Mouse (Mus musculus) megakaryocyte-erythroid progenitor cell, adult 5-6 weeks (primary cell): Measurements from ENCODE around the gene Ap4b1. TPM values are rescaled to one million over a fixed set of nuclear protein-coding genes. Genes with fewer than 3 reads are reported as not detected.
"Not testable (repeated sequence)": the region's sequence is repeated elsewhere in the genome, so short reads cannot be mapped to it uniquely, and the experiment has no call there.

Experiments used
- ATAC-seq: replicated peaks from 2 replicates; pipeline ENCODE4 v1.8.0; 2016; ENCODE audit warnings: mild to moderate bottlenecking, inconsistent platforms; ENCODE audit not compliant: severe bottlenecking, poor library complexity, low FRiP score, low TSS enrichment
- total RNA-seq, 2 experiments: library from RNA; stranded (forward) in 1 of 2; stranded (reverse) in 1 of 2; fragments of 200-1000, 215-1000 nt in 1 of 2; fragments of >200 nt in 1 of 2; fragmentation: Nextera tagmentation in 1 of 2; gene quantifications; 2 replicates each; pipeline ENCODE4 v1.2.3; 2014 to 2017

Gene Ap4b1
- total RNA-seq, 2 experiments from 2014 or later: 22.2 to 28.8 TPM

DNA sequence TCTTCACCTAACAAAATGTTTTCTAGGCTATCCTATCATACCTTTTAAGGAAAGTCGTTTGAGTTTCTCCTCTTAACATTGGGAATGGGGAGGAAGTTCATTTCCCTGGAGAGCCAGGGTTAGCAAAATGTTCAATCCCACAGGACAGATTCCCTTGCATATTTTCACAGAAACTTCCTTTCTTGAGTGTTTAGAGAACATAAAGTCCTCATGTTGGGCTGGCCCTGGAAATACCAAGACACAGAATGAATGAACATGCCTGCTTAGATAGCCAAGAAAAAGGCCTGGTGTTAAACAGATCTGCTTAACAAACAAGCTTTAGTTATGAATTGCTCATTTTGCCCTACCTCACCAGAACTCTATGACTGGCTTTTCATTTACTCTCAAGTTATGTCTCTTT lies 16.8 kb upstream of the Ap4b1 start:
- ATAC-seq: no peak

DNA sequence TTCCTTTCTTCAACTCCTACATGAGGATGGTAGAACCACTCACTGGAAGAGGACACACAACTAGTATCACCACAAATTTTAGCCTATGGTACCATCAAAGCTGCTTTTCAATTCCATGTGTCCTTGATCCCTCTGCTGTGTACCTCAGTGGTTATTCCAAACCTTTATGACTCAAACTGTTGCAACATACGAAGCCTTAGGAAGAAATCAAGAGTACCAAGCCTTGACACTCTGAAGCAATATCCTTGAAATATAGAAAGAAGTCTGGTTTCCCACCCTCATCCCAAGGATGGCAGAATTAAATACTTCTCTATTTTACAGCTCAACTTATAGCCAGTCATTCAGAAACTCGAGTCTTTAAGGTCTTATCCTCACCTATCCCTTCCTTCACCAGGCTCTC lies 12.9 kb upstream of the Ap4b1 start:
- ATAC-seq: no peak

DNA sequence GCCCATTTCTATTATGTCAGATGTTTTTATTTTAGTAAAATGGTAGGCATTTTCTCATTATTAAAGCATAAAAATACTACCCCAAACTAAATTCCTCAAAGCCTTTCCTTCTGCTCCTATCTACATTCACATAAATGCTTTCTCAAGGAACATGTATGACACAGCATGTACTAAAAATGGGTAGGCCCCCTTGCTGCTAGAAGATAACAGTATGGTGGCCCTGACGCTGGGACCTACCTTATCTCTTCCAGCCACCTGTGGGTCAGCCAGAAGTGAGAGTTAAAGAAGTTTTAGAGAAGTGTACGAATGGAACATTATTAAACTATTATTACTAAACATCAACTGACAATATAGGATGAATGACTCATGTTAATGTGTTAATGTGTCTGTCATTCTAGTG lies 9.8 kb upstream of the Ap4b1 start:
- ATAC-seq: peak; percentile 90

DNA sequence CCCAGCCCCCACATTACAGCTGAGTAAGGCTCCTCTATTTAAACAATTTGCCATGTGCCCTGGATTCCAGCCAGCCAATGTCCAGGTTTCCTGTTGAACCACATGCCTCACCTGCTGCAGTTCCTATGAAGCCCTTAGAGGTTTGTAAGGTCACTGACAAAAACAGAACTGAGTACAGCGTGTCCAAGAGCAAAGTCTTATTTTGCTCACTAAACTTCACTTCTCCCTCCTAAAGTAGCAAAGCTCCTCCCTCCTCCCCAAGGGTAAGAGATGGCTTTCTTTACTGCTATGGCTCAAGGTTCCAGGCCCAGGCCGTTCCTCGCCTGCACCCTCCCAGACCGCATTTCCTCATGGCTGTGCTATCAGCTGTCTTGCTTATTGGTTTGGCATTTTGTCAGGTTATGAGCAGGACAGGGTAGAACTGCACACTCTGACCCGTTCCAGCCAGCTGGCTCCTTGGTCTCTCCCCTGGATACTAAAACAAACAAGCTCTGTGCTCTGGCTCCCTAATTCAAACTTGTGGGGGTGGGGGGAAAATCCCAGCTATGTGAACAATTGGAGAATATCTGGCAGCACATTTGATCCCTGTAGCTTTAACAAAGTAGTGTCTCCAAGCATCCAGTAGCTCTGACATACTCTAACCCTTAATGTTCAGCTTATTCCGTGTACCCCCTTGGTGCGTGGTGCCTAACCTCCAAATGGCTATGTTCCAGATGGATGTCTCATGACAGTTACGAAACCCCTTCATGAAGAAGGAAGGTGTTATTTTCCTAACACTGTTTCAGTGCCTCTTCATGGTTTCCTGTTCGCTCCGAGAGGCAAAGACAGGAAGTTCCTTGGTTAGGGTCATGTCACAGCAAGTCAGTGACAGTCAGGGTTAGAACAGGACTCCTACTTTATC lies 7.4 kb upstream of the Ap4b1 start:
- ATAC-seq: peak; percentile 83

DNA sequence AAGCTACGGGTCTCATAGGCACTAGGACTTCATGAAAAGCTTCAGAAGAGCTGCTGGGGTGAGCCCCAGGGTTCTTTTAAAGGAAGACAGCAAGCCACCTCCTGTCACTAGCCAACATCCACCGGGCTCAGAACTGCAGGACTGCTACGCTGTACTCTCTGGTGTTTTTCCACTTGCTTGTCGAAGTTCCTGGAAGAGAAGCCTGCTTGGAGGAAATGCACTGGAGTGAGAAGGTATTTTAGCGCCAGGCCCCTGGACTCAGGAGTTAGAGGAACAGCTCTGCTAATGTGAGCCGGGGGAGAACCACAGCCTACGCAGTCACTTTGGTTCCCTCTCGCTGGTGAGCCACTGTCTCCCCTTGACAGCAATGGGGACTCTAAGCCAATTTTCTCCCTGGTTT lies 6.5 kb upstream of the Ap4b1 start:
- ATAC-seq: no peak

DNA sequence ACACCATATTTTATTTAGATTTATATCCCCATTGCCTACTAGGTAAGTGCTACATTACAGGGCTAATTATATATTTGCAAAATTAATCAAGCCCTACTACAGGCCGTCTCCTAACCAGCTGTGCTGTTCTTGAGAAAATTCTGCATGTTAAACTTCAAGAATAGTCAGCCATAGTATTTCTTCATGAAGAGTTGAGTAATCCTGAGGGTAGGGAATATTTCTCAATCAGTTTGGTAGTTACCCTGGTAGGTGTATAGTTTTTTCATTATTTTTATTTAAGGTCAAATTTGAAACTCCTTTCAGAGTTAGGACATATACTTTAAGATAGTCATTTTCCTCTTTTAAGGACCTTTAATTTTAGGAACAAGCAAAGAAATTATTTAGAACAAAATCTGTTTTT lies 3.6 kb upstream of the Ap4b1 start:
- no peak for ATAC-seq

DNA sequence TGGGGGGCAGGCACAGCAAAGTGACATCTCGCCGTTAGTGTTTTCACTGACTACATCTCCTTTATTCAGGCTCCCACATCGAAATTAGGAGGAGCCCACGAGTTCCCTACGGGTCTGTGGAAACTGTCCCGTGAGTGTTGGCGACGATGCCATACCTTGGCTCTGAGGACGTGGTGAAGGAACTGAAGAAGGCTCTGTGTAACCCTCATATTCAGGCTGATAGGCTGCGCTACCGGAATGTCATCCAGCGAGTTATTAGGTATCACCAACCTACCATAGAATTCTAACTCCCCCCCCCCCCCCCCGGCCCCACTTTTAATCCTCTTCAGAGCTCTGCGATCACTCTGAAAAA lies 455 bp downstream of the Ap4b1 start:
- ATAC-seq: peak; percentile 55

DNA sequence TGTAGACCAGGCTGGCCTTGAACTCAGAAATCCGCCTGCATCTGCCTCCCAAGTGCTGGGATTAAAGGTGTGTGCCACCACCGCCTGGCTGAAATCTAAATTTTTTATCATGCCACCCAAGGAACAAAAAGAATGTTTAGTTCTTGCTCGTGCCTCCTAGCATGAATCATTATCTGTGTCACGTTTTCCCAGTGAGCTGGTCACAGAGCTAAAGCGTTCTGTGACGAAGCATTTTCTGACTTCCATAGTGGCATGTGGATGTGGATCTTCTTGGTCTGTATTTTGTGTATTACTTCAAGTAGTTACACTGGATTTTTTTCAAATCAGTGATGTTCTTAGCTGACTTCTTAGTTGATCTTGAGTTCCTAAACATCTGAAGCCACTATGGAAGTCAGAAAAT lies 1.6 kb downstream of the Ap4b1 start:
- ATAC-seq: no peak

DNA sequence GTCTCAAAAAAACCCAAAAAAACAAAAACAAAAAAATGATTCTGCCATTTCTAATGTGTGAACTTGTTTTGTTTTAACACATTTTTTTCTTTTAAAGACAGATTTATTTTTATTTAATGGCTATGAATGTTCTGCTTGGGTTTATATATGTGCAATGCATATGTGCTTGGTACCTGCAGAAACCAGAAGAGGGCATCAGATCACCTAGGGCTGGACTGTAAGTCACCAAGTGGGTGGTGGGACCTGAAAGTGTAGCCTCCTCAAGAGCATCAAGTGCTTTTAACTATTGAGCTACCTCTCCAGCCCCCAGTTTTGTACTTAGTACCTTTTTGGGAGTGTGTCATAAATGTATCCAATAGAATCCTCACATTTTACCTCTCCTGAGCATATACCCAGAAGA lies 18.2 kb downstream of the Ap4b1 start:
- 0 out of 2 replicates have a peak, but pooled peaks have one; percentile 52 for ATAC-seq

DNA sequence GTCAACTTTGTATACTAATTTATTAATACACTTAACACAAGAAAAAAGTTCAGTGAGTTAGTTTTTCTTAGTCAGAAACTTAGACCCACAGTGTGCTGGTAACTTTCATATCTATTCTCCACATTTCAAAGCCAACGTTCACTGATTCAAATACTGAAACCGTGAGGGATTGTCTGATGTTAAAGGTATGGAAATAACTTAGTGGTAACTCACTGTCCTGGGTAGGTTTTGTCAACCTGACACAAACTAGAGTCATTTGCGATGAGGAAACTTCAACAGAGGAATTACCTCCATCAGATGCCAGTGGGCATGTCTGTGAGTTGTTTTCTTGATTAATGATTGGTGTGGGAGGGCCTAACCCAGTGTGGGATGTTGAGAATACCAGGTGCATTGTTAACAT lies 19.7 kb downstream of the Ap4b1 start:
- no peak for ATAC-seq

DNA sequence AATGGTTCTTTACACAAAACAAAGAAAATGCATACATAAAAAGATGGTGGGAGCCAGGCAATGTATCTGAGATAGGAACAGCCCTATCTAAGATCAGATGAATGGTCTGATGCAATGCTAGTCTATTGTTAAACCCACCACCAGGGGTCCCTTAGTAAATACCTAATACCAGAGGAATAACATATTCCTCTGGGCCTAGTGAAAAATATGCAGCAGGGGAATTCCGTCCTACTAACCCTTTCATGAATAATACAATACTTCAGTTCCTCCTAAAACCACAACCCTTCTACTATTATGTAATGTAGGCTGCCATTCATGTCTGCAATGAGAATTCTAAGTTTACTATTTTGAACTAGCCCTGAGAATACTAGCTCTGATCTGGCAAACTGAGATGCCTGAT lies 21.4 kb downstream of the Ap4b1 start:
- ATAC-seq: not testable (repeated sequence)

DNA sequence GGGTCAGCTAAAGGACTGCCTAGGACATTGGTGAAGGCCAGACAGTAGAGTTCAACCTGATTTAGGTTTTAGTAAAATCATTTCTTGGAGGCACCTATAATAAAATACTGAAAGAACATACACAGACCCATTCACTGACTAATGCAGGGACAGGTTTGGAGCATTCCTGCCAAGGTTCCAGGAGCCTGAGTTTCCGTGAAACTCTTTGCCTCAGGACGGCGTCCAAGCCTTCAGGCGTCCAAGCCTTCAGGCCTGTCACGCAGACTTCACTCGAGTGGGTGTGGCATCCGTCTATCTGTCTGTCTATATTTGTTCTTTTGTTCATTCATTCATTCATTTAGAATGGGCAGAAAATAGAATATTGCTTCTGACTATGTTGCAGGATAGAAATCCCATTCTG lies 21.8 kb downstream of the Ap4b1 start:
- ATAC-seq: no peak

DNA sequence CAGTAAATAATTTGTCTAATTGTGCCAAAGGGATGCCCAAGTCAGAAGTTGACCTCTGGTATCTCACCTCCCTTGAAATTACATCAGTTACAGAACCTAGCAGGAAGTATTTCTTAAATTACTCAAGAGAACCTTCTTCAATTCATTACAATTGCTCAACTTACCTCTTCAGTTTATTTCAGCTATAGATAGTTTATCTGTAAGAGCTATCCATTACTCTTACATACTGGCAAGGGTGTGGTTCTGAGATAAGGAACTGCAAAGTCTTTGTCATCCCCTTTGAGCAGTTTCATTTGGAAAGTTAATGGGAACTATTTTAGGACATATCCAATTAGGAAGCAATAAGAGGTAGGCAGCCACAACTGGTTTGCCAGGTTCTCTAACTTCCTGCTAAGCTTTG lies 23.1 kb downstream of the Ap4b1 start, which contains the start of gene Bcl2l15:
Bcl2l15 (plus strand) TSS at position 176 of the 400 bp plus-strand sequence.
- peak; percentile 49 for ATAC-seq

DNA sequence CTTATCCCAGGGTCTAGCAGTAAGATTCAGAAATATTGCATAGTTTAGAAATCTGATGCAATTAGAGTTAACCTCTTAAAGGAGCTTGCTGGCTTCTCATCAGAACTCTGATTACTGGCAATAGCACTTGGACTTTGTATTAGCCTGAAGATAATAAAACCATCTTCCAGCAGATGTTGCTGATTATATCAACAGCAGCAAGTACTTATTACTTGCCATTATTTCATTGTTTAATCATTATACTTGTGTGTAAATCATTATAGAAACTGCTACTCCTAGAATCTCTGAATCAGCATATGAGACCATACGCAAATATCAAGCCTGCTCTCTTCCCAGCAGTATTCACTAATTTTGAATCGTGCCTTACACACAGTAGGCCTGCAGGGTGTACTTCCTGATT lies 24.7 kb downstream of the Ap4b1 start:
- no peak for ATAC-seq

DNA sequence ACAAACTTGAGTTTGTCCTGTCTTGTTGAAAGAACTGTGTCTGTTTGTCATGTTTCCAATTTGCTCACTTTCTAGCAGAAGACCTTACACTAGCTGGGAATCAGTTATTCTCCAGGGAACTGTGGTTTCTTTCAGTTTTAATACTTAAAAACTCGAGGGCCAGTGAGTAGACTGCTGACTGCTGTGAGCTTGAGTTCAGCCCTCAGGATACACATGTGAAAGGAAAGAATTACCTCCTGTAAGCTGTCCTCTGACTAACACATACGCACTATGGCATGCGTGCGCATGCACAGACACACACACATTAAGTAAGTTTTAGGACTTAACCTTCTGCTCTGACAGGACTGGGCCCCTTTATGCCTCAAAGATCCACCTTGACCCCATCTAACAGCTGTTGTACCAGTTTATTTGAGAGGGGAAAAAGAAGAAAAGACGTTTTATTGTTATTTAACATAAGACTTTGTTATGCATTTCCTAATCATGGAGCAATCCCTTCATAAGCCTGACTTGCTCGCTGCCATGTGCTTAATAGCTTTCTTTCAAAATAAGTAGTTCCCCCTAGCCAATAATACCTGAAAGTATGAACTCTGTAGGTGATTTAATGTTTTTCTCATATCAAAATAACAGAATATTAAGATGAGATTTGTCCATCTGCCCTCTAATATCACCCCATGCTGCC lies 26.1 kb downstream of the Ap4b1 start:
- ATAC-seq: no peak

DNA sequence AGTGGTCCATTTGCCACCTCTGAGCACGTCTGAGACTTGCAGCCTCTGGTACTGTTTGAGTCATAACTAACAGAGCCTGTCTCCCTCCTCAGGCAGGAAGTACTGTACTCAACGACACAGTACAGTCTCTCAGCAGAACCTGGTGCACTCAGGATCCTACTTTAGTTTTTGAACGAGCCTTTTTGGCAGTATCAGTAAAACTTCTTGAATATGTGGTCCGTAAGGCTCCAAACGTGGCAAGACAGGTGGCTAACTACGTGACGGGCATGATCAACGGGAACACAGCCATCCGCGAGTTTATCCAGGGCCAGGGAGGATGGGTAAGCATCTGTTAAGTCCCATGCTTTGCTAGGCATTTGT lies 26.6 kb downstream of the Ap4b1 start:
- no peak for ATAC-seq

DNA sequence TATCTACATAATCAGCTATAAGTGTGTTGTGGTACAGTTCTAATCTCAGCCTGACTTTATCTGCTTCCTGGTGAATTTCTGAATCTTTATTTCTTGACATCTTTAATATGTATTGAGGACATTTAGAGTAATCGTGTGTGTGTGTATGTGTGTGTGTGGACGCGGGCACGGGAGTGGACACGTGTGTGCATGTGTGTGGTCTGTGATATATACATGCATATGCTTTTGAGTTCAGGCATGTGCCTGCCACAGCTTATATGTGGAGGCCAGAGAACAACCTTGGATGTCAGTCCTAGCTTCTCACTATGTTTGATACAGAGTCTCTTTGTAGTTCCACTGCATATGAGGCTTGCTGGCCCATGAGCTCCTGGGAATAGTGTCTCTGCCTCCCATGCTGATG lies 27.1 kb downstream of the Ap4b1 start:
- no peak for ATAC-seq

DNA sequence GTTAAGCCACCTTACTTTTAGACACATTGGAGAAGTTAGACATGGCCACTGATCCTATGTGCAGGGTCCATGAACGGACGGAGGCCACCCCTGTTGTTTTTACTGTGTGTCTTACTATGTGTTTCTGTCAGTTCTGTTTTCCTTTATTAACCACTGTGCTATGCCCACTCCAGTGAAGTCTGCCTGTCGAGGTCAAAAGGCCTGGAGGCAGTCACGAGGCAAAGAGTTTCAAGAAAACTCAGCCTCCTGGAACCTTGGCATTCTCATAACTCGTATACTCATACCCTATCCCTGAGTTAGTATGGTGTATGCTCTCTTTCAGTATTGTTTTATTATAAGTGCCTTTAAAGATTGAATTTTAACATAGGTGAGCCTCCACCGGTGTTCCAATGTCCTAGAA lies 30.4 kb downstream of the Ap4b1 start:
- no peak for ATAC-seq

DNA sequence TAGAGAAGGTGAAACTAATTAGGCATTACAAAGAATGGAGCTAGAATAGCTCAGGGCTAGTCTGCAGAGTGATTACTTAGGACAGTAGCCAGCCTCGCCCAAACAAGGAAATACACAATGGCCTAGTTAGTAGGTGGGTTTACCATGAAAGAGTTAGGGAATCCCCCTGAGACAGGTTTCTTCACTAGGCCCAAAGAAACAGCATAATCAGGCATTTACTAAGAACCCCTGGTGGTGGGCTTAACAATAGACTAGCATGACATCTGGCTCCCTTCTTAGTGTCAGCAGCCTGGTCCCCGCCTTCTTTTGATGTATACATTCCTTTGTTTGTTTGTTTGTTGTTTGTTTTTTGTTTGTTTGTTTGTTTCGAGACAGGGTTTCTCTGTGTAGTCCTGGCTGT lies 30.9 kb downstream of the Ap4b1 start:
- not testable (repeated sequence) for ATAC-seq

DNA sequence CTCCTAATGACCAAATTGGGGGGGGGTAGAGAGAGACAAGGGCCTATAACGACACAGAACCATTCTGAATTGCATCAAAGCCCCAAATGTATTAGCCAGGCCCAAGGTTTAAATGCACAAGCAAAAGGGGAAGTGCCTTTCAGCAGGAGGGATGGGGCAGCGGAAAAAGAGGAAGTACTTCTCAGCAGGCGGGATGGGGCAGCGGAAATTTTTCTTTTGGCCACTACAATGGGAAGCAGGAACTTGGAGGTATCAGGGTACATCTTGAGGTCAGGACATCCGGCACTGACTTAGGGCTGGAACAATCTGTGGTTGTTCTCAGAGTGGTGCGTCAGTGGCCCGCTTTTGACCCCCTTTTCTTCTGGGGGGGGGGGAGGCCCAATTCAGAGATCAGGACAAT lies 31.6 kb downstream of the Ap4b1 start:
- not testable (repeated sequence) for ATAC-seq
